Mouse (Mus musculus): ENCODE data around the gene Zfhx3.

- TF ChIP-seq POLR2A (IDR thresholded peaks at IDR 0.05; ENCODE audit: borderline replicate concordance, control insufficient read depth, low read depth, low read length) (no peak), CTCF (IDR thresholded peaks at IDR 0.05; ENCODE audit: control insufficient read depth, insufficient read depth, low read length) (no peak)
Observed at GRCm38 (mm10) chr8:108935834-108936694, 993.6 kb downstream of the Zfhx3 start.
